Mouse (Mus musculus): ENCODE results near the gene Gm12166.
A peak's percentile ranks its signal among the peaks of the same experiment; 100 is the strongest.

Gm12166 gene

DNA sequence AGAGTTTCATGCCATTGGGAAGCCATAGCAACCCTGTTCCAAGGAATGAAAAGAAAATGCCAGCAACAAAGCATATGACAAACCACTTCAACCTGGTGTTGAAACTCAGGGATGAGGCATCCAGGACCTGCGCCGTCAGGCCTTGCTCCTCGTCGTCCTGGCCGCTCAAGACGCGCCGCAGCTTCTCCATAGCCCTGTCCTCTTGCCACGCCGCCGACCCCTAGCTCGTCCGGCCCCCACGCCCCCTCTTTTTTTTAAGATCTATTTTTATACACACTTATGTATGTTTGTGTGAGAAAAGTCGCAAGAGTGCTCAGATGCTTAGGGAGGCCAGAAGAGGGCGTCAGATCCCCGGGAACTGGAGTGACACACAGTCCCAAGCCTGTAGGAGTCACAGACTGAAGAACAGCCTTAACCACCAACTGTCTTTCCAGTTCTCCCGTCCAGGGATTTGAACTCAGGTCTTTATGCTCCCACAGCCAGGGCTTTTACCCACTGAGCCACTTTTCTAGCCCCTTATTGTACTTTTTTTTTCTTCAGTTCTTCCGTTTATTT, at the start of gene Gm12166:
Gene Gm12166, minus strand, starts transcription at position 217 of the 555 bp plus-strand sequence.
- DNase-seq (ENCODE audit: low read depth in 2 of 2, low spot score in 2 of 2) = peak; percentile 53 to 71

DNA sequence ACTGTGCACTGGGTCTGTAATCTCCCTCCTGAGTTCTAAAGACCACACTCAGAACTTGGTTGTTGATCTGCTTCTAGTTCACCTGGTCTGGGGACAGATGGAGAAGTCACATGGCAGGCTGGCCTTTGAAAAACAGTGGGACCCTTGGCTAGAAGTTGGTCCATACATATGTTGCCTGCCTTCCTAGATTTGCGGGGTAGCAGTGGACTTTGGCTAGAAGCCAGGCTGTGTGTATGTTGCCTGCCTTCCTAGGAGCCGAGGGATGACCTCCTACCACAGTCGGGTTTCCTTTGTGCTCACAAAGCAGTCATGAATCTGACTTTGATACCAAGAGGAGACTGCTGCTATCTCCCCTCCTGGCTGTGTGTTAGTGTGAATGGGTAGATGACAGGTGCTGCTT, 44.9 kb upstream of the Gm12166 start:
- DNase-seq (ENCODE audit: low read depth in 2 of 2, low spot score in 2 of 2) = no peak

DNA sequence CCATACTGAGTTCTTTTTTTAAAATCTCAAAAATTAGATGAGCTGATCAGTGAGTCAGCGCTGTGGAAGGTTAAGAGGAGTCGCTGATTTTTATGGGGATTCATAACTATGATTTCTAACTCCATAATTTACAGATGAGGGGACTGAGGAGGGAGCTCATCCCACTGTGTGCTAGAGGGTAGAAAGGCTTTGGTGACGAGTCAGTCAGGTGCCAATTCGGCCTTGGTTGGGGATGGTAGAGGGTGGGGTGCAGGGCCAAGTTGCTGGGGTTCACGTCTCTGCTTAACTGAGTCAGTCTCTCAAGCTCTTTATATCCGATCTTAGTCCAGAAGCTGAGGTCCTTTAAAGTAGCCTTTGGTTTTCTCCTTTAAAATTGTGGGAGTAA, 44.1 kb upstream of the Gm12166 start:
- DNase-seq (ENCODE audit: low read depth in 2 of 2, low spot score in 2 of 2) = no peak

DNA sequence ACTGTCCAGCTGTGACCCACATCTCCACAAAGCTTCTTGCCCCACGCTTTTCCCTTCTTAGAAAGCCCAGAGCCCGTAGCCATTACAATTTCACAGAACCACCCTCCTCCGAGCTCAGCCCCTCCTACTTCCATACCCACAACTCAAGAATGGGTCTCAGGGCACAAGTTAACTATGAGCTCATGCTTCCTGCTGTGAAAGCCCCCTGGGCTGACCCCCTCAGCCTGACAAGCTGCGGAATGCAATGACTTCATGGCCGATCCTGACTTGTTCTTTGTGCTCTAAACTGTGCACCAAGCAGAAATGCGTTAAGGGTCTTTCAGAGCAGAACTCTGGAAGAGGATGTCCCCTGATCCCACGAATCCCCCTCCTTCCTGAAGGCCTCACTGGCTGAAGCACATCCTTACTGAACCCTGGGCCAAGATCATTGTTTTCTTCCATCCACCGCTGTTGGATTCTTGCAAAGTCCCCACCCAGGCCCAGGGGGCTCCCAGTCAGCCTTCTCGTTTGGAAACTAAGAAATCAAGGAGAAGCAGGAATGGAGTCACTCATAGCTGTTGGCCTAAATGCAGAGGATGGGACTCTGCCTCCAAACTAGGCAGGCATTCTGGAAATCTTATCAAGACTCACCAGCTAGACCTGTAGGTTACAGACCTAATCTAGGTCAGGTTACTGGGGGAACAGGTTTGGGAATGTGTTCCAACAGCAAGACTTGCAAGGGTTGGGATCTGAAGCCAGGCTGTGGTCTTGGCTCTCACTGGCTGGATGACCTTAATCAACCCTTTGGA, 43.5 kb upstream of the Gm12166 start:
- DNase-seq (ENCODE audit: low read depth in 2 of 2, low spot score in 2 of 2) = no peak

DNA sequence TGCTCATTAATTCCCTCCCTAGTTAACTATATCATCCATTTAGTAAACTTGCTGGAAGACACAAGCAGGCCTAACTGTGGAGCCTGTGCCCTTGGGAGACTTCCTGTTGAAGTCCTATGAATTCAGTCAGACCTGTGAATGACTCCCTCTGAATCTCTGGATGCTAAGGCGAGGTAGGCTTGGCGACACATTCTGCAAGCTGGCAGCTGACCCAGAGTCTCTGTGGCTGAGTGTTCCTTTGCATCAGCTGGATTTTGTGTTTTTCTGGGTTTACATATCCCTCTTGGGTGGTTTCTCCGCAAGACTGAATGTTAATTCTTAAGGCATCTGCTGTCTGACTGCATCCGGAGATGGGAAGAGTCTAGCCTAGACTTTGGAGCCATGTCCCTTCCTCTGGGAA, 40.0 kb upstream of the Gm12166 start:
- no peak for DNase-seq (ENCODE audit: low read depth in 2 of 2, low spot score in 2 of 2)

DNA sequence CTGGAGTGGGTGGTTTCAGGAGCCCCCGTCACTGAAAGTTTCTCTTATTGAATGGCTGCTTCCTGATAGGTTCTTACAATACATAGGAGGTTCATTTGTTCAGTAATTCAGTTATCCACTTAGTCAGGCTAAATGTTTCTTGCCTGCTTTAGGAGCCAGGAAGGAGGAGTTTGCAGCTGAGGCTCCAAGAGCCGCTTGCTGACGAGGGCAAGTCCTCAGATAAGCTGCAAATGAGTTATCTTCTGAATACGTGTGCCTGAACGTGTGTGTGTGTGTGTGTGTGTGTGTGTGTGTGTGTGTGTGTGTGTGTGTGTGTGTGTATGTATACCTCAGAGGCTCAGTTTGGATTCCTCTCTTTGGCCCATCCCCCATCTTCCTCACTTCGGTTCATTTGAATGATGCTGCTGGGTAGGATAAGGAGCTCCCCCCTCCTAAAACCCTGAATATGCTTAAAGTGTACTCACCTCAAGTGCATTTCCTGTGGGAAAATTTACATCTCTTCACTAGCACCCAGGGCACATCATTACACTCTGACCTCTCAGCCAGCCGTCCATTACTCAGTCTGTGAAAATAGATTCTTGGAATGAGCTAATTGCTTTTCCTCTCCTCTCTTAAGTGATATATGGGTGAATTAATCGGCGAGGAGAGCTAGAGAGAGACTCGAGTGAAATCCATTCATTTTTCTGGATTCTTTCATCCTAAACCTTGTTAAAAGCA, 39.0 kb upstream of the Gm12166 start:
- DNase-seq (ENCODE audit: low read depth in 2 of 2, low spot score in 2 of 2) = no peak

DNA sequence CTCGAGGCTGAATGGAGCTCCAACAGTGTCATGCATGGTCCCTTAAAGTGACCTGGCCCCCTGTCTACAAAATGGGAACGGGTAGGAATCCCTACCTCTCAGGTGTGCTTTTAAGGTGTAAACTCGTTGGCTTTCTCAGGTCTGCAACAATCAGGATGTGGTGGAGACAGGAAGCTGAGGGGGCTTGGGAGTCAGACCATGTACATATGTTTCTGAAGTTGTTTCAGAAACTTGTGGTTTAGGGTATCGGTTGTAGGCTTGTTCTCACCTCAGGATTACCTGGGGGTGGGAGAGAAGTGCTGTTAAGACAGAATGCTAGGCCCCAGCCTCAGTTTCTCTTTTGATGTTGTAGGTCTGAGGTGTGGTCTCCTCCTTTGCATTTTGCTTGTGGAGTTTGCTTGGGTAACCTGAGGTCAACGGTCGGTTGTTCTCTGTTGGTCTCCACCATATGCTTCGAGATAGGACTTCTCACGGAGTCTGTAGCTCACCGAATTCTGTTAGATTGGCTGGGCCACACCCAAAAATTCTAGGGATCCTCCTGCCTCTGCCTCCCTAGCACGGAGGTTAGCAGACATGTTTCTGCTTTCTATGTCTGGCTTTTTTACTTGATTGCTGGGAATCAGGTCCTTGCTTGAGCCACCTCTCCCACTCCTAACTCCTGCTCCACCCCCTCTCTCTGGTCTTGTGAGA, 38.1 kb upstream of the Gm12166 start:
- DNase-seq (ENCODE audit: low read depth in 2 of 2, low spot score in 2 of 2) = peak; percentile 33 to 50

DNA sequence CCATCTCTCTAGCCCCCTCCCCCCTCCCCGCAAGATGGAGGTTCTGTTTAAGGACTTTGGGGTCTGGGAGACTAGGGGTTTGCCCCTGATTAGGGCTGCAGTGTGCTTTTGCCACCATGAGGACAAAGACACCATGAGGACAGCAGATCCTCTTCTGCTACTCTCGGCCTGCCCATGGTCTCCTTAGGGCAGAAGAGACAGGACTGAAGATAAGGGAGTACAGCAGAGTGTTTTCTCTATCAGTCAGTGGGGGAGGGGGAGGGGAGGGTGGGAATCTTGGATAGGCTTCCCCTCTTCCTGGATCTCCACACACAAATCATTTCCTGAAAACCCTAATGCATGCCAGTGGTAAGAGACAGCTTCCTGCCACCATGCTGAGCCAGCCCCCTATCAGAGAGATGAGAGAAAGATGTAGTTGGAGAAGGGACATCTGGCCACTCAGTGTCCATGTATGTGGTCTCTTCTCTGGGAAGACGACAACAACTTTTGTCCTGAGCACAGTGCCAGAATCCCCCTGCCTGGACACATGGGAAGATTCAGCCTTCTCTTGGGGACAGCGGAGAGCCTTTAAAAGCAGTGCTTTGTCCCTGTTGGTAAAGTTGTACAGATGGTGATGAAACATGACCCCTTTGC, 37.1 kb upstream of the Gm12166 start:
- no peak for DNase-seq (ENCODE audit: low read depth in 2 of 2, low spot score in 2 of 2)

DNA sequence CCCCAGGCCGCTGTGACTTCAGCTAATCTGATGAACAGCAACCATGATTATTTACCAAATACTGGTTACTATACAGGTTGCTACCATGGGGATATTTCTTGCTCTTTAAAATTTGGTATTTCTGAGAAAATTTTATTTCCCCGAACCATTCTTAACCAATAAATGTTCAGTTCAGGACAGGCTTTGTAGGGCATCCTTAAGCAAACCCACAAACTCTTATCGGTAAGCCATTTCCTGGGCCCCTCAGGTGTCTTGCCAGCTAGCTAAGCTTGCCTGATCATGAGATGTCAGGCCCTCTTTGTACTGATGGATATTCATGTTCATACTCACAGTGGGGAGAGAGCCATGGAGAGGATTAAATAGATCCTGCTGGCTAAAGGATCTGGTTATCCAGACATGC, 34.3 kb upstream of the Gm12166 start:
- peak; percentile 35 to 52 for DNase-seq (ENCODE audit: low read depth in 2 of 2, low spot score in 2 of 2)

DNA sequence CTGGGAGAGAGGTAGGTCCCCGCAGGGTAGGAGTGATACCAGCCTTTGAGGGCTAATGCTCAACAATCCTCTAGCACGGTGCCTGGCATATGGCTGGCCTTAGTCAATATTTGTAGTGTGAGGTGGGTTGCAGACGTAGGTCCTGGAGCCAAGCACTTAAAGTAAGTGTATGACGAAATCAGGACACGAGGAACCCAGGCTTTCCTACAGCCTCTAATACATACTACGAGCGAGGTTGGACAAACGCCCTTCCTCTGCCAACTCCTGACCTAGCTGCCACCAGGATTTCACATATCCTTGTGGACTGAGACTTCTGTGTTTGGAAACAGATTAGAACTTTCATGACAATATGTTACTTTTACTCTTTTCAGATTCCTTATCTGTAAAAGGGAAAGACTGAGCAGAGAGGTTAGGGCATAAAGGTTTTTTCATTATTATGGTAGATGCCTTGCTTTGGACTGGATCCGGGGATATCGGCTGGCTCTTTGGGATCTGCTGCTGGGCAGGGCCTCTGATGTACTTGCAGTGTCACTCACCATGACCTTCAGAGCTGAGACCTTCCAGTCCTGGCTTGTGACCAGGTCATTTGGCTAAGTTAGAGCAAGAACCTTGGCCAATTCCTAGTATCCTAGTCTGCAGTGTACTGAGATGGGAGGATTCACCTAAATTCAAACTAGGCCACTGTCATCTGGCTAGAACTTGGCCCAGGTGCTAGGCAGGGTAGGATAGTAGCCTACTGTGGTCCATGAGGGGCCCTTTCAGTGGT, 33.5 kb upstream of the Gm12166 start:
- no peak for DNase-seq (ENCODE audit: low read depth in 2 of 2, low spot score in 2 of 2)

DNA sequence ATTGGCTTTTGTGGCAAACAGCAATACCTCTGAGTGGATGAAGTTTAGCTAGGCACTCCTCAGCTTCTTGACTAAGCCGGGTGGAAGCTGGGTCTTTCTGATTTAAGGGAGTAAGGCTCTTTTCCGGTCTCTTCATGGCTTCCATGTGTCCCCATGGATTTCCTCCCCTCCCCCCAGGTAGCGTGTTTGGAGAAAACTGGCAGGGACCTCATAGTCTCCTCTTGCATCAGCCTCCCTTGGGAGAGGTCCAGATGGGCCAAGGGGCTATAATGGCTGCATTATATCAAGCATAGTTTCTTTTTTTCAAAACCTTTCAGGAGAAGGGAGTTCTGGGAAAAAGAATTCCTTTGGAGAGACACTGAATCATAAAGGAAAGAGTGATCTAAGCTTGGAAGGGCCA, 32.4 kb upstream of the Gm12166 start:
- no peak for DNase-seq (ENCODE audit: low read depth in 2 of 2, low spot score in 2 of 2)

DNA sequence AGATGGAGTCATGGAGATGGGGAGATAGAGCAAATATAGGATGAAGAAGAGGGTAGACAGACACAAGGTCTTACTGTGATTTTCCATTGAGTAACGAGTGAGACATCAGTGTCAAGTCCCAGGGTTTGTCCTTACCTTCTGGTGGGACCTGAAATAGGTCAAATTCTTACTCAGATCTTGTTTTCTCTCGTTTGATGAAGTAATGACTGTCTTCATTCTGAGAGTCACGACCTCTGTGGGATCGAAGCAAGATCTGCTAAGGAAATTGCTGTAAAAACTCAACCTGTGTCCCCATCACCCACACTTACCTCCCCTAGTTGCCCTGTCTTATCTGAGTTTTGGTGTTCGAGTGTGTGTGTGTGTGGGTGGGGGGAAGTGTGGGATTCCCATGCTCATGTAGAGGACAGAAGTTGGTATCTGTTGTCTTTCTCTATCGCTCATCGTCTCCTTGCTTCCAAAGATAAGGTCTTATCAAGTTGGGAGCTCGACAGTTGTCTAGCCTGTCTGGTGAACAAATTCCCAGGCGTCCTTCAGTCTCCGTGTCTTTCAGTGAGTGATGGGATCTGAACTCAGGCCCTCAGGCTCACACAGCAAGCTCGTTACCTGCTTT, 31.8 kb upstream of the Gm12166 start:
- no peak for DNase-seq (ENCODE audit: low read depth in 2 of 2, low spot score in 2 of 2)

DNA sequence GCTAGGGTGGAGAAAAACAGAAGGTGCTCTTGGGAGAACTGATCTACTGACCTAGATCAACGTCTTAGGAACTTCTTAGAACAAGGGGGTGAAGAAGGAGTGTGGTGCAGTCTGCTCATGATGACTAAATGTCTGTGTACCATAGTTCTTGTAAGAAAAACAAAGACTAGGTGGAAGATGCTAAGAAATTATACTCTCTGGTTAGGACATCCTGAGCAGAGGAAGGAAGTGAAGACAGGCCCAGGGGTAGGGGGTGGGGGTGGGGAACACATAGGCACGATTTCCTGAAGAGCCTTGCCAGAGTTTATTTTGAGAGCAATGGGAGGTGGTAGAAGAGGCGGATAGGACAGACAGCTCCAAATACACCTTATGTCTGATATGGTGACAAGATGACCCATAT, 31.3 kb upstream of the Gm12166 start:
- no peak for DNase-seq (ENCODE audit: low read depth in 2 of 2, low spot score in 2 of 2)

DNA sequence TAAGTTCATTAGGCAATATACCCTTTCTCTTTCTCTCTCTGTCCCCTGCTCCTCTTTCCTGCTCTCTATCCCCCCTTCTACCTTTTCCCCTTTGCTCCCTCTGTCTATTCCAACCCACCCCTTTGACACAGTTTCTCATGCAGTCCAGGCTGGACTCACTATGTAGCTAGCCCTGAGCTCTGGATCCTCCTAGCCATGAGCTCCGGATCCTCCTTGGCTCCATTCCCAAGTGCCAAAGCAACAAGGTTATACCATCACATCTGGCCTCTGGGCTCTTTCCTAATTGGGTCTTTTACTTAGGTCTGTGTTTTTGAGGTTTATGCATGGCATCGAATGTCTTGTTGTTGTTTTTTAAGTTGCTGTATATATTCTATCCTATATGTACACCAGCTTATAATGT, 29.0 kb upstream of the Gm12166 start:
- no peak for DNase-seq (ENCODE audit: low read depth in 2 of 2, low spot score in 2 of 2)

DNA sequence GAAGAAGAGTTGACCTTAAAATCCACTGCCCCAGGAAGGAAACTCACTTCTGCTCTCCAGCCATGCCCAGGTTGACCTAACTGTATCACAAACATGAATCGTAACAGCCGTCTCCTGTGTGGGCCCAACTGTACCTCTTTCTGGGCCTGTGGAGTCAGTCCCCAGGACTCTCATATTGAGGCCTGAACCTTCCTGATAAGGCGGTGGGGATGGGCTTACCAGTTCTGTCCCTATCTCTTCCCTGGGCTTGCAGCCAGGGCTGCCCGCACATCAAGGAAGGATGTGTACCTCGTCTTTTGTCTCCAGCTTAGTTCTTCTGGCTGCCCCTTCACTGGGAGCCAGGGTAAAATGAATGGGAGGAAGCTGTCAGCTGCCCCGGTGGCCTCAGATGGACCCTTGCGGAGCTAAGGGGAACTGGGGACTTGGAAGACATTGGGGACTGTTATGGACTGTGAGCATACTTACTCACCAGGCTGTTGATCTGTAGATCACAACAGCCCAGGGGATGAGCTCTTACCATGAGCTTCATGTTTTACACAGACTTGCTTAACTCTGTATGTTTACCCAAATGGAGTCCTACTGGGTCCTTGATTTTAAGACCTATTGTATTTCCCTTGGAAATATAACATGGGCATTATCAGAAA, 25.7 kb upstream of the Gm12166 start:
- DNase-seq (ENCODE audit: low read depth in 2 of 2, low spot score in 2 of 2) = no peak

DNA sequence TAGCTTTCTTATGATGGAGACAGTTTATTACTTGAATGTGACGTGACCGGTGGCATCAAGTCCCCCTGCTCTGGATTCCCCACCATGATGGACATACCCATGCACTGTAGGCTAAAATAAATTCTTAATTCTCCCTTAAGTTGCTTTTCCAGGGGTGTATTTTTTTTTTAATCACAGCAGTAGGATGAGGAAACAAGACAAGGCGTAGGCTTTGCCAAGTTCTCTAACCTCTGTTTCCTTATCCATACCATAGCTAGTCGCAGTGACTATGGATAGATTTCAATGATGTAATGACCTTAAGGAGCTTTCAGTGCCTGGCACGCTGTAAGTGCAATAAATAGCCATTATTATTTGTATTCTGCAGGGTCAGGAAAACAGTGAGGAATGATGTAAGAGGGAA, 25.2 kb upstream of the Gm12166 start:
- DNase-seq (ENCODE audit: low read depth in 2 of 2, low spot score in 2 of 2) = no peak

DNA sequence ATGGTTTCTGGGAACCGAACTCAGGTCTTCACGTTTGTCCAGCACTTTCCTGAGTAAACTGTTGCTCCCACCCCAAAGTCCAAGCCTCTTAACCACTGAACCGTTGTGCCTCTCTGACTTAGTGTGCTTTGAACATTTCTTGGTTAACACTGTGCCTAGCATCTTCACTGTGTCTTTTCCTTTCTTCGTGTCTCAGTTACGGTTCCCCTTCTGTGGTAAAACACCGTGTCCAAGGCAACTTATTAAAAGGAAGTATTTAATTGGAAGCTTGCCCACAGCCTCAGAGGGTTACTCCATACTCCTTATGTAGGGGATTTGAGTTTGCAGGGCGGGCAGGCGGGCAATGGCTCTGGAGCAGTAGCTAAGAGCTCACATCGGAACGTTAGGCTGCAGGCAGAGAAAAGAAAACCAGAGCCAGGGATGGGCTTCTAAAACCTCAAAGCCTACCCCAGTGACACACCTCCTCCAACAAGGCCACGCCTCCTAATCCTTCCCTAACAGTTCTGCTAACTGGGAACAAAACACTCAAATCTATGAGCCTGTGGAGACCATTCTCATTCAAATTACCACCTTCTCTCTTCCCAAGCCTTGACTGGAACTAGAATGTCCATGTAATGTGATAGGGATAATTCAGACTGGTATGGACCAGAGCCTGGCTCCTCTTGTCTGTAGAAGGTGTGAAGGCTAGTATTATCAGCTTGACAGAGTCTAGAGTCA, 24.5 kb upstream of the Gm12166 start:
- no peak for DNase-seq (ENCODE audit: low read depth in 2 of 2, low spot score in 2 of 2)

DNA sequence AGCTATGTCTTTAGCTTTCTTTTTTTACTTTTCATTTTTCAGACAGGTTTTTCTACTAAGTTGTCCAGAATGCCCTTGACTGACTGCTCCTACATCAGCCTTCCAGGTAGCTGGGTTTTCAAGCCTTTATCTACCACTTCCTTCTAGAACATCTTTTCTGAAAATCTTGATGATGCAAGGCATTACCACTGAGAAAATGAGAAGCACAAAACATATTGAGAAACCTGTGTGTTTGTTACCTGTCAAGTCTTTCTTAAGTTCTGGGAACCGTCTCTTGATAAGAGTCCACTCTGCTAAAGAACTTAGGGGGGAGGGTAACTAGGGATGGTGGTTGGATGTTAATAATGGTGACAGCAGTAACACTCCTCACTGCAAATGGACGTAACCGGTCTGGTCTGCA, 23.4 kb upstream of the Gm12166 start:
- DNase-seq (ENCODE audit: low read depth in 2 of 2, low spot score in 2 of 2) = no peak

All from CD8-positive naive resting alpha-beta T cell, adult 2 months (primary cell).